Mouse (Mus musculus) lung, postnatal 0 days (tissue): ENCODE data around the gene Gnat2.

ENCODE experiments used
- CTCF ChIP-seq: IDR thresholded peaks from 2 replicates; pipeline ENCODE4 v1.5.1; 2016; ENCODE audit warnings: antibody characterized with exemption, mild to moderate bottlenecking
- EP300 ChIP-seq: IDR thresholded peaks from 2 replicates; pipeline ENCODE4 v1.6.1; 2016; ENCODE audit warnings: antibody characterized with exemption, mild to moderate bottlenecking, control low read depth

GRCm38 (mm10) chr3:108082251-108082875 is 10.2 kb upstream of the Gnat2 start:
- TF ChIP-seq CTCF = no peak
- TF ChIP-seq EP300 = no peak
